Mouse (Mus musculus): ENCODE measurements at regions not wholly inside any gene's neighbourhood (a gene's known extent, or its start where the extent isn't known, plus 50 kb on each side); places are given as distances from the start of the nearest gene placed in this dataset.
"Not testable (repeated sequence)": the region's sequence is repeated elsewhere in the genome, so short reads cannot be mapped to it uniquely, and the experiment has no call there.

GRCm38 (mm10) chr15:27101610-27102009 is 206.2 kb upstream of the Fbxl7 start:
- intact Hi-C loops (cut with DNase I); DNase-seq (ENCODE audit: low spot score in 2 of 2): not testable (repeated sequence)

- no peak for DNase-seq (ENCODE audit: low spot score in 2 of 2)
- intact Hi-C loops (cut with DNase I): no loop called here
Observed at GRCm38 (mm10) chr15:27109130-27109529, 213.8 kb upstream of the Fbxl7 start.

- intact Hi-C loops (cut with DNase I): no loop called here
- no peak for DNase-seq (ENCODE audit: low spot score in 2 of 2)
Observed at GRCm38 (mm10) chr15:27129697-27130096, 234.3 kb upstream of the Fbxl7 start.

GRCm38 (mm10) chr15:27132761-27133160 is 237.4 kb upstream of the Fbxl7 start:
- intact Hi-C loops (cut with DNase I): no loop called here
- DNase-seq (ENCODE audit: low spot score in 2 of 2): no peak

- intact Hi-C loops (cut with DNase I): no loop called here
- DNase-seq (ENCODE audit: low spot score in 2 of 2): no peak
Observed at GRCm38 (mm10) chr15:27137580-27137979, 242.2 kb upstream of the Fbxl7 start.

GRCm38 (mm10) chr15:27145860-27146259 is 250.5 kb upstream of the Fbxl7 start:
- intact Hi-C loops (cut with DNase I): no loop called here
- DNase-seq (ENCODE audit: low spot score in 2 of 2): no peak

- intact Hi-C loops (cut with DNase I): no loop called here
Observed at GRCm38 (mm10) chr15:27160986-27161385, 265.6 kb upstream of the Fbxl7 start.

GRCm38 (mm10) chr15:27167484-27167883 is 272.1 kb upstream of the Fbxl7 start:
- no peak for DNase-seq (ENCODE audit: low spot score in 2 of 2)
- intact Hi-C loops (cut with DNase I): no loop called here

More at GRCm38 (mm10) chr15:27160986-27161385, 265.6 kb upstream of the Fbxl7 start:
- DNase-seq (ENCODE audit: low spot score in 2 of 2): no peak

GRCm38 (mm10) chr15:27169846-27170245 is 274.5 kb upstream of the Fbxl7 start:
- intact Hi-C loops (cut with DNase I): no loop called here
- no peak for DNase-seq (ENCODE audit: low spot score in 2 of 2)

GRCm38 (mm10) chr15:27173506-27173905 is 278.1 kb upstream of the Fbxl7 start:
- intact Hi-C loops (cut with DNase I): no loop called here
- DNase-seq (ENCODE audit: low spot score in 2 of 2): no peak

GRCm38 (mm10) chr15:27178084-27178935 is 282.9 kb upstream of the Fbxl7 start:
- DNase-seq (ENCODE audit: low spot score in 2 of 2): no peak
- intact Hi-C loops (cut with DNase I): no loop called here

GRCm38 (mm10) chr15:27189699-27190098 is 276.8 kb upstream of the Ank start:
- intact Hi-C loops (cut with DNase I): loop anchor here (5.0 kb wide), 4 partner anchors 547 to 1197 kb away; no protein-coding TSS in a partner anchor
- DNase-seq (ENCODE audit: low spot score in 2 of 2): peak; percentile 54 to 56

- intact Hi-C loops (cut with DNase I): no loop called here
Observed at GRCm38 (mm10) chr15:27201513-27201912, 265.0 kb upstream of the Ank start.

GRCm38 (mm10) chr15:27204888-27205287 is 261.6 kb upstream of the Ank start:
- intact Hi-C loops (cut with DNase I): no loop called here
- no peak for DNase-seq (ENCODE audit: low spot score in 2 of 2)

More at GRCm38 (mm10) chr15:27201513-27201912, 265.0 kb upstream of the Ank start:
- DNase-seq (ENCODE audit: low spot score in 2 of 2): no peak

GRCm38 (mm10) chr15:27207446-27207845 is 259.0 kb upstream of the Ank start:
- no peak for DNase-seq (ENCODE audit: low spot score in 2 of 2)
- intact Hi-C loops (cut with DNase I): no loop called here

- intact Hi-C loops (cut with DNase I): no loop called here
- DNase-seq (ENCODE audit: low spot score in 2 of 2): no peak
Observed at GRCm38 (mm10) chr15:27216387-27216786, 250.1 kb upstream of the Ank start.

- no peak for DNase-seq (ENCODE audit: low spot score in 2 of 2)
- intact Hi-C loops (cut with DNase I): no loop called here
Observed at GRCm38 (mm10) chr15:27219126-27219738, 247.2 kb upstream of the Ank start.

GRCm38 (mm10) chr15:27223610-27224511 is 242.6 kb upstream of the Ank start:
- intact Hi-C loops (cut with DNase I): no loop called here
- no peak for DNase-seq (ENCODE audit: low spot score in 2 of 2)

GRCm38 (mm10) chr15:27224512-27224850 is 242.0 kb upstream of the Ank start:
- DNase-seq (ENCODE audit: low spot score in 2 of 2): no peak
- intact Hi-C loops (cut with DNase I): no loop called here

- intact Hi-C loops (cut with DNase I): loop anchor here (5.0 kb wide), 1 partner anchor 766 kb away; no protein-coding TSS in a partner anchor
- no peak for DNase-seq (ENCODE audit: low spot score in 2 of 2)
Observed at GRCm38 (mm10) chr15:27232804-27233203, 233.7 kb upstream of the Ank start.
